Mouse (Mus musculus): ENCODE measurements around the gene Tex35. TPM values are rescaled to one million over a fixed set of nuclear protein-coding genes. Genes with fewer than 3 reads are reported as not detected.

Tex35 gene
- polyA plus RNA-seq, 1 experiment: not detected

- no peaks in the 10 kb centered on the region; the same call in 1 of the 2 replicates for H3K4me1 ChIP-seq (ENCODE audit: control insufficient read depth, insufficient read depth, insufficient read length, low read length)
- no peak overlapping the region for H3K27ac ChIP-seq (replicated peaks; ENCODE audit: low read depth, low read length)
- H3K4me3 ChIP-seq (ENCODE audit: insufficient read depth, low read depth, low read length): no peak overlapping the region
Measured at GRCm38 (mm10) chr1:157095534-157095933, 12.9 kb downstream of the Tex35 start.

- Histone ChIP-seq H3K4me1 (ENCODE audit: control insufficient read depth, insufficient read depth, insufficient read length, low read length) (no peaks in the 10 kb centered on the region; the same call in 1 of the 2 replicates), H3K4me3 (ENCODE audit: insufficient read depth, low read depth, low read length) (no peak overlapping the region), H3K27ac (replicated peaks; ENCODE audit: low read depth, low read length) (no peak overlapping the region)
Measured at GRCm38 (mm10) chr1:157092622-157093021, 15.9 kb downstream of the Tex35 start.

GRCm38 (mm10) chr1:157092140-157092539 is 16.3 kb downstream of the Tex35 start:
- no peak overlapping the region for H3K27ac ChIP-seq (replicated peaks; ENCODE audit: low read depth, low read length)
- H3K4me3 ChIP-seq (ENCODE audit: insufficient read depth, low read depth, low read length): no peak overlapping the region
- no peaks in the 10 kb centered on the region; the same call in 1 of the 2 replicates for H3K4me1 ChIP-seq (ENCODE audit: control insufficient read depth, insufficient read depth, insufficient read length, low read length)

- Histone ChIP-seq H3K27ac (replicated peaks; ENCODE audit: low read depth, low read length) (no peak overlapping the region), H3K4me3 (ENCODE audit: insufficient read depth, low read depth, low read length) (no peak overlapping the region), H3K4me1 (ENCODE audit: control insufficient read depth, insufficient read depth, insufficient read length, low read length) (no peaks in the 10 kb centered on the region; the same call in 1 of the 2 replicates)
Measured at GRCm38 (mm10) chr1:157090835-157091234, 17.6 kb downstream of the Tex35 start.

- Histone ChIP-seq H3K27ac (replicated peaks; ENCODE audit: low read depth, low read length) (no peak overlapping the region), H3K4me1 (ENCODE audit: control insufficient read depth, insufficient read depth, insufficient read length, low read length) (no peaks in the 10 kb centered on the region), H3K4me3 (ENCODE audit: insufficient read depth, low read depth, low read length) (peak overlapping the region; percentile 51)
Measured at GRCm38 (mm10) chr1:157086097-157086994, 22.1 kb downstream of the Tex35 start.

GRCm38 (mm10) chr1:157082931-157083330 is 25.5 kb downstream of the Tex35 start:
- Histone ChIP-seq H3K4me3 (ENCODE audit: insufficient read depth, low read depth, low read length) (no peak overlapping the region), H3K27ac (replicated peaks; ENCODE audit: low read depth, low read length) (no peak overlapping the region), H3K4me1 (ENCODE audit: control insufficient read depth, insufficient read depth, insufficient read length, low read length) (no peaks in the 10 kb centered on the region)

- Histone ChIP-seq H3K4me1 (ENCODE audit: control insufficient read depth, insufficient read depth, insufficient read length, low read length) (no peaks in the 10 kb centered on the region), H3K27ac (replicated peaks; ENCODE audit: low read depth, low read length) (no peak overlapping the region), H3K4me3 (ENCODE audit: insufficient read depth, low read depth, low read length) (no peak overlapping the region)
Measured at GRCm38 (mm10) chr1:157081999-157082398, 26.5 kb downstream of the Tex35 start.

- H3K27ac ChIP-seq (replicated peaks; ENCODE audit: low read depth, low read length): no peak overlapping the region
- no peaks in the 10 kb centered on the region for H3K4me1 ChIP-seq (ENCODE audit: control insufficient read depth, insufficient read depth, insufficient read length, low read length)
- no peak overlapping the region for H3K4me3 ChIP-seq (ENCODE audit: insufficient read depth, low read depth, low read length)
Measured at GRCm38 (mm10) chr1:157081076-157081804, 27.2 kb downstream of the Tex35 start.

- Histone ChIP-seq H3K4me3 (ENCODE audit: insufficient read depth, low read depth, low read length) (no peak overlapping the region), H3K27ac (replicated peaks; ENCODE audit: low read depth, low read length) (no peak overlapping the region)
Measured at GRCm38 (mm10) chr1:157080071-157080470, 28.4 kb downstream of the Tex35 start.

GRCm38 (mm10) chr1:157079384-157080025 is 29.0 kb downstream of the Tex35 start:
- Histone ChIP-seq H3K4me3 (ENCODE audit: insufficient read depth, low read depth, low read length) (no peak overlapping the region), H3K27ac (replicated peaks; ENCODE audit: low read depth, low read length) (no peak overlapping the region), H3K4me1 (ENCODE audit: control insufficient read depth, insufficient read depth, insufficient read length, low read length) (no peaks in the 10 kb centered on the region)

More at GRCm38 (mm10) chr1:157080071-157080470, 28.4 kb downstream of the Tex35 start:
- no peaks in the 10 kb centered on the region for H3K4me1 ChIP-seq (ENCODE audit: control insufficient read depth, insufficient read depth, insufficient read length, low read length)

- no peak overlapping the region for H3K27ac ChIP-seq (replicated peaks; ENCODE audit: low read depth, low read length)
- H3K4me3 ChIP-seq (ENCODE audit: insufficient read depth, low read depth, low read length): no peak overlapping the region
- no peaks in the 10 kb centered on the region for H3K4me1 ChIP-seq (ENCODE audit: control insufficient read depth, insufficient read depth, insufficient read length, low read length)
Measured at GRCm38 (mm10) chr1:157076781-157077705, 31.4 kb downstream of the Tex35 start.

GRCm38 (mm10) chr1:157076257-157076656 is 32.2 kb downstream of the Tex35 start:
- H3K4me1 ChIP-seq (ENCODE audit: control insufficient read depth, insufficient read depth, insufficient read length, low read length): no peaks in the 10 kb centered on the region
- no peak overlapping the region for H3K4me3 ChIP-seq (ENCODE audit: insufficient read depth, low read depth, low read length)
- no peak overlapping the region for H3K27ac ChIP-seq (replicated peaks; ENCODE audit: low read depth, low read length)

GRCm38 (mm10) chr1:157074937-157075336 is 33.5 kb downstream of the Tex35 start:
- Histone ChIP-seq H3K4me3 (ENCODE audit: insufficient read depth, low read depth, low read length) (no peak overlapping the region), H3K27ac (replicated peaks; ENCODE audit: low read depth, low read length) (no peak overlapping the region), H3K4me1 (ENCODE audit: control insufficient read depth, insufficient read depth, insufficient read length, low read length) (no peaks in the 10 kb centered on the region)

GRCm38 (mm10) chr1:157074371-157074770 is 34.1 kb downstream of the Tex35 start:
- Histone ChIP-seq H3K4me1 (ENCODE audit: control insufficient read depth, insufficient read depth, insufficient read length, low read length) (no peaks in the 10 kb centered on the region), H3K27ac (replicated peaks; ENCODE audit: low read depth, low read length) (no peak overlapping the region), H3K4me3 (ENCODE audit: insufficient read depth, low read depth, low read length) (no peak overlapping the region)
